Mouse (Mus musculus) CH12.LX (cell line): ENCODE results near the gene Ptpn14.

Experiments
- CTCF ChIP-seq, 2 experiments: IDR thresholded peaks in 1 of 2; conservative IDR thresholded peaks in 1 of 2; 2 replicates each; pipeline ENCODE4 v1.5.1; 2011 to 2012; ENCODE audit warnings: low read depth in 2 of 2, low read length in 2 of 2, improper control_type of control experiment in 1 of 2, inconsistent platforms in 1 of 2, mild to moderate bottlenecking in 1 of 2, moderate library complexity in 1 of 2
- EP300 ChIP-seq: IDR thresholded peaks from 2 replicates; pipeline ENCODE4 v1.6.1; 2011; ENCODE audit warnings: low read length, improper control_type of control experiment
- GABPA ChIP-seq: IDR thresholded peaks from 2 replicates; pipeline ENCODE4 v1.6.1; 2012; ENCODE audit warnings: low read depth, low read length, improper control_type of control experiment, inconsistent platforms; ENCODE audit not compliant: insufficient replicate concordance
- HCFC1 ChIP-seq: IDR thresholded peaks from 2 replicates; pipeline ENCODE4 v1.6.1; 2012; ENCODE audit warnings: low read depth, mild to moderate bottlenecking, inconsistent platforms, low read length, improper control_type of control experiment
- POLR2A ChIP-seq: IDR thresholded peaks from 2 replicates; pipeline ENCODE4 v1.6.1; 2011; ENCODE audit warnings: low read depth, mild to moderate bottlenecking, improper control_type of control experiment, low read length
- POLR2AphosphoS2 ChIP-seq: IDR thresholded peaks from 2 replicates; pipeline ENCODE4 v1.6.1; 2011; ENCODE audit warnings: low read depth, low read length, improper control_type of control experiment
- USF1 ChIP-seq: IDR thresholded peaks from 2 replicates; pipeline ENCODE4 v1.6.1; 2014; ENCODE audit warnings: low read depth, mild to moderate bottlenecking, inconsistent platforms, low read length, improper control_type of control experiment
- ZNF384 ChIP-seq: IDR thresholded peaks from 2 replicates; pipeline ENCODE4 v1.6.1; 2012; ENCODE audit warnings: low read depth, low read length, improper control_type of control experiment, inconsistent platforms

- TF ChIP-seq POLR2A: no peak
- no peak for TF ChIP-seq EP300
- TF ChIP-seq POLR2AphosphoS2: no peak
- TF ChIP-seq CTCF (conservative IDR thresholded peaks at IDR 0.05 in 1 of 2, IDR thresholded peaks at IDR 0.05 in 1 of 2; ENCODE audit: low read depth in 2 of 2, low read length in 2 of 2): no peak
- no peak for TF ChIP-seq GABPA
- TF ChIP-seq HCFC1: no peak
- TF ChIP-seq USF1: no peak
- TF ChIP-seq ZNF384: no peak
Observed at GRCm38 (mm10) chr1:189864846-189865560, 136.9 kb downstream of the Ptpn14 start.
